ENCODE assay signal across 18 mouse cellular contexts in genomic region chr9:71217793-71218095, GRCm38 (mm10). TPM values are rescaled to one million over a fixed set of nuclear protein-coding genes. Genes with fewer than 3 reads are reported as not detected.
A peak's percentile ranks its signal among the peaks of the same experiment; 100 is the strongest.
DNase-seq lines count a peak whose midpoint lies in the region; ATAC-seq lines count a peak whose summit lies in the region.
"Had no signal": no experiment of that assay in that cellular context is flagged by ENCODE, and none has a peak within 500 bp of the region (broad histone marks: within the 10 kb centered on the region; RNA-seq: fewer than 3 reads in every experiment).

No protein-coding gene starts in this region.

- H3K27me3 ChIP-seq in heart, embryonic 13.5 days (replicated peaks) = peaks cover 71% of the 10 kb centered on the region
- peaks cover 41% of the 10 kb centered on the region for H3K27me3 ChIP-seq in heart, embryonic 11.5 days (ENCODE audit: control insufficient read depth, insufficient read depth, low read length)
- H3K27me3 ChIP-seq in midbrain, embryonic 11.5 days (ENCODE audit: control insufficient read depth, insufficient read depth, low read length) = peaks cover 49% of the 10 kb centered on the region
- H3K27me3 ChIP-seq in midbrain, embryonic 15.5 days (replicated peaks) = peaks cover 62% of the 10 kb centered on the region
- H3K27me3 ChIP-seq in embryonic facial prominence, embryonic 14.5 days (replicated peaks; ENCODE audit: control insufficient read depth, insufficient read depth, low read length) = peaks cover 65% of the 10 kb centered on the region
- no peaks in the 10 kb centered on the region for H3K27me3 ChIP-seq in stomach, embryonic 14.5 days (ENCODE audit: control insufficient read depth, insufficient read depth, low read length)

- H3K27ac ChIP-seq in heart, embryonic 13.5 days (replicated peaks) = no peak overlapping the region
- H3K27ac ChIP-seq in heart, embryonic 11.5 days (ENCODE audit: low read depth, low read length) = no peak overlapping the region
- no peak overlapping the region for H3K27ac ChIP-seq in midbrain, embryonic 11.5 days (ENCODE audit: low read depth, low read length)
- no peak overlapping the region for H3K27ac ChIP-seq in midbrain, embryonic 15.5 days
- H3K27ac ChIP-seq in embryonic facial prominence, embryonic 14.5 days (replicated peaks; ENCODE audit: low read depth, low read length) = no peak overlapping the region
- no peak overlapping the region for H3K27ac ChIP-seq in stomach, embryonic 14.5 days (ENCODE audit: low read length)
- H3K27ac ChIP-seq: embryonic facial prominence, embryonic 13.5 days; gastrocnemius, adult 2 months; heart, adult 2 months; hindbrain, postnatal 0 days; liver, embryonic 13.5 days had no signal

- no peak for ATAC-seq in heart, embryonic 13.5 days (ENCODE audit: extremely low read depth, insufficient number of reproducible peaks, low FRiP score, low TSS enrichment)
- ATAC-seq in heart, embryonic 11.5 days (replicated peaks; ENCODE audit: insufficient number of reproducible peaks, low FRiP score, low TSS enrichment) = no peak
- no peak for ATAC-seq in midbrain, embryonic 11.5 days (ENCODE audit: low FRiP score)
- no peak for ATAC-seq in midbrain, embryonic 15.5 days (replicated peaks)
- ATAC-seq in embryonic facial prominence, embryonic 14.5 days (ENCODE audit: low read depth) = no peak
- no peak for ATAC-seq in stomach, embryonic 14.5 days (ENCODE audit: insufficient number of reproducible peaks, insufficient read depth, low FRiP score, low read depth)
- ATAC-seq: hindbrain, postnatal 0 days had no signal

- no peaks in the 10 kb centered on the region for H3K9me3 ChIP-seq in heart, embryonic 13.5 days
- no peaks in the 10 kb centered on the region for H3K9me3 ChIP-seq in heart, embryonic 11.5 days (replicated peaks; ENCODE audit: control insufficient read depth, low read length)
- no peaks in the 10 kb centered on the region for H3K9me3 ChIP-seq in midbrain, embryonic 11.5 days (ENCODE audit: control insufficient read depth, low read length)
- no peaks in the 10 kb centered on the region for H3K9me3 ChIP-seq in midbrain, embryonic 15.5 days
- H3K9me3 ChIP-seq in embryonic facial prominence, embryonic 14.5 days (ENCODE audit: control insufficient read depth, low read length) = no peaks in the 10 kb centered on the region
- H3K9me3 ChIP-seq in stomach, embryonic 14.5 days (ENCODE audit: control insufficient read depth, low read depth, low read length) = no peaks in the 10 kb centered on the region
- H3K9me3 ChIP-seq: embryonic facial prominence, embryonic 13.5 days; liver, embryonic 13.5 days had no signal

- peak; percentile 89 for DNase-seq in midbrain, embryonic 11.5 days (ENCODE audit: low spot score, missing footprints)
- DNase-seq in embryonic facial prominence, embryonic 14.5 days (ENCODE audit: low spot score) = peak; percentile 13
- DNase-seq in right cerebral cortex, postnatal 4 days = no peak
- no peak for DNase-seq in c-Kit-positive CD71-positive TER-119-positive erythroid progenitor cells, embryonic 14.5 days (ENCODE audit: low spot score)
- DNase-seq: adrenal gland, postnatal 10 days; cerebellum, adult 9-11 months; gastrocnemius, adult 2 months; heart, adult 2 months; liver, embryonic 13.5 days; lung, postnatal 10 days; right cerebral cortex, postnatal 25 days had no signal

- H3K4me2 ChIP-seq in heart, embryonic 13.5 days = peak overlapping the region; percentile 75; the same call in 1 of the 2 replicates
- H3K4me2 ChIP-seq in heart, embryonic 11.5 days = no peak overlapping the region
- no peak overlapping the region for H3K4me2 ChIP-seq in midbrain, embryonic 11.5 days
- H3K4me2 ChIP-seq in midbrain, embryonic 15.5 days = no peak overlapping the region
- H3K4me2 ChIP-seq in embryonic facial prominence, embryonic 14.5 days (ENCODE audit: low read depth, low read length) = peak overlapping the region; percentile 77; the same call in 1 of the 2 replicates
- peak overlapping the region; percentile 76; the same call in 1 of the 2 replicates for H3K4me2 ChIP-seq in stomach, embryonic 14.5 days (replicated peaks; ENCODE audit: low read depth, low read length)
- H3K4me2 ChIP-seq: liver, embryonic 13.5 days had no signal

- H3K36me3 ChIP-seq in heart, embryonic 13.5 days = no peaks in the 10 kb centered on the region
- H3K36me3 ChIP-seq in heart, embryonic 11.5 days (ENCODE audit: control insufficient read depth, insufficient read depth, low read length) = no peaks in the 10 kb centered on the region
- H3K36me3 ChIP-seq in midbrain, embryonic 11.5 days (ENCODE audit: control insufficient read depth, insufficient read depth, low read length) = no peaks in the 10 kb centered on the region
- no peaks in the 10 kb centered on the region for H3K36me3 ChIP-seq in midbrain, embryonic 15.5 days (replicated peaks)
- H3K36me3 ChIP-seq in embryonic facial prominence, embryonic 14.5 days (ENCODE audit: control insufficient read depth, insufficient read depth, low read length) = no peaks in the 10 kb centered on the region
- no peaks in the 10 kb centered on the region for H3K36me3 ChIP-seq in stomach, embryonic 14.5 days (ENCODE audit: control insufficient read depth, insufficient read depth, low read length)
- H3K36me3 ChIP-seq: embryonic facial prominence, embryonic 13.5 days; G1E; liver, embryonic 13.5 days had no signal

- WGBS in heart, embryonic 13.5 days = 33% methylated on average over 5 of the region's 5 CpGs
- 23% methylated on average over 5 of the region's 5 CpGs for WGBS in heart, embryonic 11.5 days (ENCODE audit: insufficient replicate concordance)
- 21% methylated on average over 5 of the region's 5 CpGs for WGBS in midbrain, embryonic 11.5 days
- 21% methylated on average over 5 of the region's 5 CpGs for WGBS in midbrain, embryonic 15.5 days
- WGBS in embryonic facial prominence, embryonic 14.5 days = 22% methylated on average over 5 of the region's 5 CpGs
- WGBS in stomach, embryonic 14.5 days = 35% methylated on average over 5 of the region's 5 CpGs

- peak overlapping the region; percentile 55; the same call in 1 of the 2 replicates for H3K4me3 ChIP-seq in heart, embryonic 13.5 days
- no peak overlapping the region for H3K4me3 ChIP-seq in heart, embryonic 11.5 days (ENCODE audit: low read depth, low read length)
- H3K4me3 ChIP-seq in midbrain, embryonic 11.5 days (ENCODE audit: low read depth, low read length) = no peak overlapping the region
- no peak overlapping the region for H3K4me3 ChIP-seq in midbrain, embryonic 15.5 days
- H3K4me3 ChIP-seq in embryonic facial prominence, embryonic 14.5 days (ENCODE audit: low read depth, low read length) = peak overlapping the region; percentile 47; the same call in 1 of the 2 replicates
- H3K4me3 ChIP-seq in stomach, embryonic 14.5 days (ENCODE audit: low read depth, low read length) = peak overlapping the region; percentile 53; the same call in 1 of the 2 replicates
- H3K4me3 ChIP-seq: gastrocnemius, adult 2 months; heart, adult 2 months; liver, embryonic 13.5 days had no signal

- no peak overlapping the region for H3K9ac ChIP-seq in heart, embryonic 13.5 days
- H3K9ac ChIP-seq in heart, embryonic 11.5 days (ENCODE audit: low read depth, low read length) = no peak overlapping the region
- H3K9ac ChIP-seq in midbrain, embryonic 11.5 days (ENCODE audit: low read length) = no peak overlapping the region
- no peak overlapping the region for H3K9ac ChIP-seq in midbrain, embryonic 15.5 days
- H3K9ac ChIP-seq in embryonic facial prominence, embryonic 14.5 days (ENCODE audit: low read depth, low read length) = no peak overlapping the region
- no peak overlapping the region for H3K9ac ChIP-seq in stomach, embryonic 14.5 days (replicated peaks; ENCODE audit: low read depth, low read length)
- H3K9ac ChIP-seq: embryonic facial prominence, embryonic 13.5 days; liver, embryonic 13.5 days had no signal

- peaks cover 10% of the 10 kb centered on the region for H3K4me1 ChIP-seq in heart, embryonic 13.5 days
- H3K4me1 ChIP-seq in heart, embryonic 11.5 days (ENCODE audit: control insufficient read depth, insufficient read depth, low read length) = peaks cover 9% of the 10 kb centered on the region; the same call in 1 of the 2 replicates
- H3K4me1 ChIP-seq in midbrain, embryonic 11.5 days (ENCODE audit: control insufficient read depth, insufficient read depth, low read length) = peaks cover 5% of the 10 kb centered on the region
- H3K4me1 ChIP-seq in midbrain, embryonic 15.5 days = peaks cover 15% of the 10 kb centered on the region
- peaks cover 4% of the 10 kb centered on the region; the same call in 1 of the 2 replicates for H3K4me1 ChIP-seq in embryonic facial prominence, embryonic 14.5 days (ENCODE audit: control insufficient read depth, insufficient read depth, low read length)
- peaks cover 5% of the 10 kb centered on the region; the same call in 1 of the 2 replicates for H3K4me1 ChIP-seq in stomach, embryonic 14.5 days (ENCODE audit: control insufficient read depth, insufficient read depth, low read length)

RNA-seq across cellular contexts. Expression of gene Aldh1a2, which starts 2.2 kb away (rescaled TPM):
- 33.5 and 44.9 TPM in 2 replicates for polyA plus RNA-seq in heart, embryonic 13.5 days (2015; fragmentation: Nextera tagmentation; extraction: Ambion mirVana)
- 48.8 and 53.2 TPM in 2 replicates for polyA plus RNA-seq in heart, embryonic 11.5 days (2014; fragmentation: Nextera tagmentation; extraction: Ambion mirVana)
- 0.60 and 0.77 TPM in 2 replicates for polyA plus RNA-seq in midbrain, embryonic 11.5 days (2014; fragmentation: Nextera tagmentation; extraction: Ambion mirVana)
- polyA plus RNA-seq in midbrain, embryonic 15.5 days (2015; fragmentation: Nextera tagmentation; extraction: Ambion mirVana) = 21.0 and 24.2 TPM in 2 replicates
- 41.3 and 50.5 TPM in 2 replicates for polyA plus RNA-seq in embryonic facial prominence, embryonic 14.5 days (2014; fragmentation: Nextera tagmentation; extraction: Ambion mirVana)
- 96.1 and 102 TPM in 2 replicates for polyA plus RNA-seq in stomach, embryonic 14.5 days (2014; fragmentation: Nextera tagmentation; extraction: Ambion mirVana)
- polyA plus RNA-seq: G1E had no signal

RNA-seq across cellular contexts. Expression of gene Aqp9, which starts 49.3 kb away (rescaled TPM):
- 0.39 and 0.42 TPM in 2 replicates for polyA plus RNA-seq in heart, embryonic 13.5 days (2015; fragmentation: Nextera tagmentation; extraction: Ambion mirVana)
- polyA plus RNA-seq in heart, embryonic 11.5 days (2014; fragmentation: Nextera tagmentation; extraction: Ambion mirVana) = 0.10 and 0.36 TPM in 2 replicates
- 0.12 TPM in 1 of 2 replicates, not detected in the other for polyA plus RNA-seq in midbrain, embryonic 11.5 days (2014; fragmentation: Nextera tagmentation; extraction: Ambion mirVana)
- 0.54 and 1.5 TPM in 2 replicates for polyA plus RNA-seq in midbrain, embryonic 15.5 days (2015; fragmentation: Nextera tagmentation; extraction: Ambion mirVana)
- 0.43 and 0.68 TPM in 2 replicates for polyA plus RNA-seq in embryonic facial prominence, embryonic 14.5 days (2014; fragmentation: Nextera tagmentation; extraction: Ambion mirVana)
- polyA plus RNA-seq in stomach, embryonic 14.5 days (2014; fragmentation: Nextera tagmentation; extraction: Ambion mirVana) = 0.12 and 0.36 TPM in 2 replicates

Comparison
In these comparisons a context has a peak if more than half of its experiments do, and no peak if none do; other contexts are left out.
1. H3K4me2 ChIP-seq: peak in heart, embryonic 13.5 days (single experiment), embryonic facial prominence, embryonic 14.5 days (single experiment) and stomach, embryonic 14.5 days (single experiment); none in heart, embryonic 11.5 days (single experiment), midbrain, embryonic 11.5 days (single experiment) and midbrain, embryonic 15.5 days (single experiment).
2. H3K4me3 ChIP-seq: peak in heart, embryonic 13.5 days (single experiment), embryonic facial prominence, embryonic 14.5 days (single experiment) and stomach, embryonic 14.5 days (single experiment); none in heart, embryonic 11.5 days (single experiment), midbrain, embryonic 11.5 days (single experiment) and midbrain, embryonic 15.5 days (single experiment).
3. RNA of gene Aldh1a2, which starts 2.2 kb away (polyA plus RNA-seq): 96.1 to 102 TPM in stomach, embryonic 14.5 days, 48.8 to 53.2 TPM in heart, embryonic 11.5 days, 33.5 to 44.9 TPM in heart, embryonic 13.5 days, 41.3 to 50.5 TPM in embryonic facial prominence, embryonic 14.5 days and 21.0 to 24.2 TPM in midbrain, embryonic 15.5 days; 0.60 to 0.77 TPM in midbrain, embryonic 11.5 days; every median in the first group is over 10 times any median in the second.
4. DNase-seq: peak in midbrain, embryonic 11.5 days (single experiment) and embryonic facial prominence, embryonic 14.5 days (single experiment); none in right cerebral cortex, postnatal 4 days (single experiment) and c-Kit-positive CD71-positive TER-119-positive erythroid progenitor cells, embryonic 14.5 days (single experiment).